Mouse (Mus musculus): Measurements from ENCODE around the gene Ncapd2. TPM values are rescaled to one million over a fixed set of nuclear protein-coding genes. Genes with fewer than 3 reads are reported as not detected.
"Not testable (repeated sequence)": the region's sequence is repeated elsewhere in the genome, so short reads cannot be mapped to it uniquely, and the experiment has no call there.

Ncapd2 gene
- polyA plus RNA-seq, 1 experiment from 2014 or later: 221 TPM

DNA sequence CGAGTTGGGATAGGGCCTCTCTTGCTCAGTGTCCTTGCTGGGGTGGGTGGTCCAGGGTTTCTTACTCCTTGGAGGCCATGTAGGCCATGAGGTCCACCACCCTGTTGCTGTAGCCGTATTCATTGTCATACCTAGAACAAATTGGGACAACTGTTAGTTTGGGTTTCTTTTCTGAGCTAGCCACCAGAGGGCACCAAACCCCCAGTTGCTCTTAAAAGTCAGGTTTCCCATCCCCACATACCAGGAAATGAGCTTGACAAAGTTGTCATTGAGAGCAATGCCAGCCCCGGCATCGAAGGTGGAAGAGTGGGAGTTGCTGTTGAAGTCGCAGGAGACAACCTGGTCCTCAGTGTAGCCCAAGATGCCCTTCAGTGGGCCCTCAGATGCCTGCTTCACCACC, 29.5 kb downstream of the Ncapd2 start:
- peaks cover 56% of the 10 kb centered on the region for H3K4me1 ChIP-seq
- H3K9ac ChIP-seq; H3K4me3 ChIP-seq (replicated peaks); H3K27me3 ChIP-seq; ATAC-seq (ENCODE audit: low FRiP score); H3K27ac ChIP-seq; H3K9me3 ChIP-seq: not testable (repeated sequence)
- WGBS: 20% methylated on average over 4 of the region's 5 CpGs
- peaks cover 62% of the 10 kb centered on the region for H3K36me3 ChIP-seq (replicated peaks)
- H3K4me2 ChIP-seq: peak overlapping the region; percentile 36

- Histone ChIP-seq H3K9me3 (no peaks in the 10 kb centered on the region), H3K27ac (peak overlapping the region; percentile 61), H3K4me1 (peaks cover 52% of the 10 kb centered on the region), H3K4me3 (replicated peaks) (0 out of 2 replicates have a peak overlapping the region, but pooled peaks have one; percentile 2), H3K36me3 (replicated peaks) (peaks cover 65% of the 10 kb centered on the region), H3K9ac (no peak overlapping the region), H3K27me3 (no peaks in the 10 kb centered on the region), H3K4me2 (no peak overlapping the region)
- ATAC-seq (ENCODE audit: low FRiP score): no peak
- whole genome bisulfite sequencing: 12% methylated on average over 22 of the region's 22 CpGs
Measured at GRCm38 (mm10) chr6:125160854-125161760, 30.4 kb downstream of the Ncapd2 start.

GRCm38 (mm10) chr6:125160558-125160853, 31.0 kb downstream of the Ncapd2 start:
- Histone ChIP-seq H3K4me1 (peaks cover 49% of the 10 kb centered on the region), H3K27me3 (no peaks in the 10 kb centered on the region), H3K4me2 (no peak overlapping the region), H3K9me3 (no peaks in the 10 kb centered on the region), H3K27ac (peak overlapping the region; percentile 61), H3K9ac (0 out of 2 replicates have a peak overlapping the region, but pooled peaks have one; percentile 0), H3K36me3 (replicated peaks) (peaks cover 70% of the 10 kb centered on the region), H3K4me3 (replicated peaks) (0 out of 2 replicates have a peak overlapping the region, but pooled peaks have one; percentile 2)
- ATAC-seq (ENCODE audit: low FRiP score): no peak
- 67% methylated on average over 10 of the region's 10 CpGs for WGBS

- no peak for ATAC-seq (ENCODE audit: low FRiP score)
Measured at GRCm38 (mm10) chr6:125159773-125160557, 31.5 kb downstream of the Ncapd2 start.

DNA sequence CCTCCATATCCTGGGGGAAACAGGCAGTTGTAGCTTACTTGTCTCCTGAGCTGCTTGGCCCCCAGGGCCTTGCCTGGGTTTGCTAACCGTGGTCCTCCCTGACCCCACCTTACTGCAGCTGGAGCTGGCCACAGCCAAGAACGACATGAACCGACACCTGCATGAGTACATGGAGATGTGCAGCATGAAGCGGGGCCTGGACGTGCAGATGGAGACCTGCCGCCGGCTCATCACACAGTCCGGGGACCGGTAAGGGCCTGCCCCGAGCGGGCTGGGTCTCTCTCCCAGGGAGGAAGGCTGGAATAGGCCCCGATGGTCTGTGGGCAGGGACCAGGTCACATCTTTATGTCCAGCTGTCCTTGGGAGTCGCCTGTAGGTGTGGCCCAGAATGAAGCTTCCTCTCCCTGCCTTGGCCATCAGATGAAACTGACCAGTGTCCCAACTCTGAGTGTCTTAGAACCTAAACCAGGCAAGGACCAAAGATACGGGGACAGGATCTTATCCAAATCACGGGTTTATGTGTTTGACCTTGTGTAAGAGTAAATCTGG, 32.5 kb downstream of the Ncapd2 start:
- H3K9ac ChIP-seq: no peak overlapping the region
- no peak for ATAC-seq (ENCODE audit: low FRiP score)
- H3K27ac ChIP-seq: no peak overlapping the region; the same call in 1 of the 2 replicates
- H3K4me1 ChIP-seq: peaks cover 45% of the 10 kb centered on the region
- WGBS: 88% methylated on average over 15 of the region's 15 CpGs
- H3K9me3 ChIP-seq: no peaks in the 10 kb centered on the region
- peaks cover 78% of the 10 kb centered on the region for H3K36me3 ChIP-seq (replicated peaks)
- no peak overlapping the region for H3K4me2 ChIP-seq
- no peak overlapping the region for H3K4me3 ChIP-seq (replicated peaks)
- H3K27me3 ChIP-seq: no peaks in the 10 kb centered on the region

More at GRCm38 (mm10) chr6:125159773-125160557, 31.5 kb downstream of the Ncapd2 start:
- peaks cover 49% of the 10 kb centered on the region for H3K4me1 ChIP-seq
- 0 out of 2 replicates have a peak overlapping the region, but pooled peaks have one; percentile 0 for H3K9ac ChIP-seq
- peak overlapping the region; percentile 61 for H3K27ac ChIP-seq
- H3K36me3 ChIP-seq (replicated peaks): peaks cover 76% of the 10 kb centered on the region
- WGBS: 87% methylated on average over 7 of the region's 7 CpGs
- no peak overlapping the region for H3K4me2 ChIP-seq
- no peak overlapping the region for H3K4me3 ChIP-seq (replicated peaks)
- H3K27me3 ChIP-seq: no peaks in the 10 kb centered on the region
- no peaks in the 10 kb centered on the region for H3K9me3 ChIP-seq

GRCm38 (mm10) chr6:125156903-125157614, 34.4 kb downstream of the Ncapd2 start:
- ATAC-seq (ENCODE audit: low FRiP score): no peak
- H3K9ac ChIP-seq: peak overlapping the region; percentile 13; the same call in 1 of the 2 replicates

GRCm38 (mm10) chr6:125156491-125156890, 35.0 kb downstream of the Ncapd2 start:
- Histone ChIP-seq H3K9me3 (no peaks in the 10 kb centered on the region), H3K9ac (no peak overlapping the region), H3K4me3 (replicated peaks) (no peak overlapping the region), H3K36me3 (replicated peaks) (peaks cover 83% of the 10 kb centered on the region), H3K27ac (no peak overlapping the region), H3K4me2 (no peak overlapping the region), H3K4me1 (peaks cover 32% of the 10 kb centered on the region), H3K27me3 (no peaks in the 10 kb centered on the region)
- WGBS: 87% methylated on average over 3 of the region's 3 CpGs
- ATAC-seq (ENCODE audit: low FRiP score): no peak

More at GRCm38 (mm10) chr6:125156903-125157614, 34.4 kb downstream of the Ncapd2 start:
- 33% methylated on average over 7 of the region's 7 CpGs for WGBS
- H3K4me2 ChIP-seq: no peak overlapping the region
- peak overlapping the region; percentile 65 for H3K27ac ChIP-seq
- no peaks in the 10 kb centered on the region for H3K9me3 ChIP-seq
- no peak overlapping the region for H3K4me3 ChIP-seq (replicated peaks)
- peaks cover 80% of the 10 kb centered on the region for H3K36me3 ChIP-seq (replicated peaks)
- peaks cover 34% of the 10 kb centered on the region for H3K4me1 ChIP-seq
- H3K27me3 ChIP-seq: no peaks in the 10 kb centered on the region

DNA sequence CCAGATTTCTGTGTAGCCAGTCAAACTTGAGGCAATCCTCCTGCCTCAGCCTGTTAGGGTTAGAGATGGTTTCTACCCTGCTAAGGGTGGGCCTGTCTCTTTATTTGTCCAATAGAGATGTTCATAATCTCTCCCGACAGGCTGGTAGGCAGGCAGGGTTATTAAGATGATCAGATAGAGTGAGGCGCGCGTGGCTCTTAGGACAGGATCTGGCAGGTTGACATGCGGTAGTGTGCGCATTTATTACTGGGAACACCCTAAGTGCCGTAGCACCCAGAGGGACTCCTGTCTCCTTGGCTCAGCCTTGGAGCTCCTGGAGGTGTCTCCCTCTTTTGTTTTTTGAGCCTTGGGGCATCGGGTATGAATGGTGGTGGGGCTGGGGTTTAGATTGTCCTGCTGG, 36.2 kb downstream of the Ncapd2 start:
- no peak overlapping the region for H3K9ac ChIP-seq
- H3K4me2 ChIP-seq: no peak overlapping the region
- no peaks in the 10 kb centered on the region for H3K9me3 ChIP-seq
- no peaks in the 10 kb centered on the region for H3K27me3 ChIP-seq
- peaks cover 20% of the 10 kb centered on the region for H3K4me1 ChIP-seq
- 92% methylated on average over 8 of the region's 8 CpGs for WGBS
- peaks cover 76% of the 10 kb centered on the region for H3K36me3 ChIP-seq (replicated peaks)
- no peak overlapping the region for H3K27ac ChIP-seq
- no peak for ATAC-seq (ENCODE audit: low FRiP score)
- no peak overlapping the region for H3K4me3 ChIP-seq (replicated peaks)

DNA sequence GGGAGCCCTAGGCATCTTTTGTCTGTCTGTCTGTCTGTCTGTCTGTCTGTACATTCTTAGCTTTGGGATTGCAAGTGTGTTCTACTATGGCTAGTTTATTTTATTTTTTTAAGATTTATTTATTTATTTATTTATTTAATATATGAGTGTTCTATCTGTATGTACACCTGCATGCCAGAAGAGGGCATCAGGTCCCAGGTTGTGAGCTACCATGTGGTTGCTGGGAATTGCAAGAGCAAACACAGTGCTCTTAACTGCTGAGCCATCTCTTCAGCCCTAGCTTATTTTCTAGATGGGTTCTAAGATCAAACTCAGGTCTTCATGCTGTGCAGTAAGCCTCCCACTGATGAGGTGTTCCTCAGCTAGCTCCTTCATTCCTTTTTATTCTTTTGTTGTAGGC, 37.0 kb downstream of the Ncapd2 start:
- H3K4me1 ChIP-seq: peaks cover 15% of the 10 kb centered on the region
- H3K9ac ChIP-seq: no peak overlapping the region
- H3K27ac ChIP-seq: no peak overlapping the region
- H3K27me3 ChIP-seq: no peaks in the 10 kb centered on the region
- H3K9me3 ChIP-seq: no peaks in the 10 kb centered on the region
- H3K4me2 ChIP-seq: no peak overlapping the region
- no peak for ATAC-seq (ENCODE audit: low FRiP score)
- no peak overlapping the region for H3K4me3 ChIP-seq (replicated peaks)
- H3K36me3 ChIP-seq (replicated peaks): peaks cover 69% of the 10 kb centered on the region

- H3K27me3 ChIP-seq: no peaks in the 10 kb centered on the region
- H3K36me3 ChIP-seq (replicated peaks): peaks cover 63% of the 10 kb centered on the region
- 94% methylated on average over 4 of the region's 4 CpGs for WGBS
- no peak for ATAC-seq (ENCODE audit: low FRiP score)
- H3K9me3 ChIP-seq: no peaks in the 10 kb centered on the region
- H3K4me3 ChIP-seq (replicated peaks): no peak overlapping the region
- H3K4me1 ChIP-seq: peaks cover 20% of the 10 kb centered on the region
- no peak overlapping the region for H3K27ac ChIP-seq
- no peak overlapping the region for H3K4me2 ChIP-seq
- H3K9ac ChIP-seq: no peak overlapping the region
Measured at GRCm38 (mm10) chr6:125153682-125154081, 37.8 kb downstream of the Ncapd2 start.

DNA sequence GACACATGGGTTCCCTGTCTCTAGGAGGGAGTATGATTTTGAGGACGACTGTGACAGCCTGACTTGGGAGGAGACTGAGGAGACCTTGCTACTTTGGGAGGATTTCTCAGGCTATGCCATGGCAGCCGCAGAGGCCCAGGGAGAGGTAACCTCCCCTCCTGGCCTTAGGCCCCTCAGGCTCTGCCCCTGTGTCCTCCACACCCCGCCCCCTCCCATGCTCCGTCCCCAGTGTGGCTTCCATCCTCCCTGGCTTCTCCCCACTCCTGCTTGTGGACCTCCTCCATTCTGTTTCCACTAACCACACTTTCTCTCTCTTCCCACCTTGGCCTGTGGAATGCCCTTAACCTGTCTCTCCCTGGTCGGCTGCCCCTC, 38.5 kb downstream of the Ncapd2 start:
- Histone ChIP-seq H3K4me3 (replicated peaks) (no peak overlapping the region), H3K27ac (no peak overlapping the region), H3K4me1 (peaks cover 26% of the 10 kb centered on the region), H3K9ac (no peak overlapping the region), H3K27me3 (no peaks in the 10 kb centered on the region), H3K36me3 (replicated peaks) (peaks cover 60% of the 10 kb centered on the region), H3K4me2 (no peak overlapping the region), H3K9me3 (no peaks in the 10 kb centered on the region)
- WGBS: 88% methylated on average over 5 of the region's 5 CpGs
- ATAC-seq (ENCODE audit: low FRiP score): no peak
